Mouse (Mus musculus) adrenal gland, adult 2 months (tissue): Measurements from ENCODE around the gene Olfr1386. TPM values are rescaled to one million over a fixed set of nuclear protein-coding genes. Genes with fewer than 3 reads are reported as not detected.
"Not testable (repeated sequence)": the region's sequence is repeated elsewhere in the genome, so short reads cannot be mapped to it uniquely, and the experiment has no call there.

Experiments
- DNase-seq: peaks from one replicate; pipeline ENCODE4 v3.0.0; 2021
- long read RNA-seq: library from polyadenylated mRNA; stranded (forward); transcript quantifications from one replicate; pipeline ENCODE4 v2.0.0, GENCODE M21; 2021
- polyA plus RNA-seq: library from polyadenylated mRNA; depleted of rRNA; stranded (reverse); fragments of >200 nt; gene quantifications from 2 replicates; pipeline ENCODE4 v1.2.3, GENCODE M21; 2012; rRNA removed
- total RNA-seq, 2 experiments: library from RNA; stranded (reverse); gene quantifications; 2 replicates each; pipeline ENCODE4 v1.2.3; 2021

The Olfr1386 gene
- total RNA-seq (not detected), polyA plus RNA-seq (not detected in 2 replicates)
- long read RNA-seq, result 0 reads

- not testable (repeated sequence) for DNase-seq
These were observed at the start of gene Olfr1386 for GRCm38 (mm10) chr11:49464746-49465145. Gene Olfr1386, plus strand, starts transcription at chr11:49465046.

- DNase-seq, result no peak
These were observed 42.1 kb upstream of the Olfr1386 start, which contains the start of gene Olfr1389 for GRCm38 (mm10) chr11:49422767-49423166. Gene Olfr1389, plus strand, starts transcription at chr11:49423067.

- DNase-seq, result no peak
These were observed 39.5 kb upstream of the Olfr1386 start for GRCm38 (mm10) chr11:49425257-49425927.

GRCm38 (mm10) chr11:49429641-49430040, 35.2 kb upstream of the Olfr1386 start:
- DNase-seq, result no peak

GRCm38 (mm10) chr11:49436411-49436810, 28.4 kb upstream of the Olfr1386 start, which contains the start of gene Olfr1388:
Gene Olfr1388, plus strand, starts transcription at chr11:49436624.
- DNase-seq, result peak; percentile 18

- DNase-seq, result no peak
These were observed 9.8 kb upstream of the Olfr1386 start, which contains the start of gene Olfr1387 for GRCm38 (mm10) chr11:49455043-49455442. Gene Olfr1387, plus strand, starts transcription at chr11:49455343.

GRCm38 (mm10) chr11:49485973-49486372, 21.1 kb downstream of the Olfr1386 start:
- no peak for DNase-seq

GRCm38 (mm10) chr11:49488770-49489169, 23.9 kb downstream of the Olfr1386 start, which contains the start of gene Olfr1385:
Gene Olfr1385, plus strand, starts transcription at chr11:49489070.
- DNase-seq, result not testable (repeated sequence)

- no peak for DNase-seq
These were observed 53.2 kb downstream of the Olfr1386 start for GRCm38 (mm10) chr11:49518086-49518485.

- DNase-seq, result no peak
These were observed 54.5 kb downstream of the Olfr1386 start, which contains the start of gene Olfr1383 for GRCm38 (mm10) chr11:49519348-49519747. Gene Olfr1383, plus strand, starts transcription at chr11:49519648.

Other genes with a start within 250 kb of the Olfr1386 start
- 100 to 1,000 TPM; 115 to 119 TPM for gene Mgat1, start 220.9 kb upstream of the Olfr1386 start, total RNA-seq
- gene Mgat1, start 220.9 kb upstream of the Olfr1386 start, polyA plus RNA-seq, result 173 and 211 TPM in 2 replicates
- gene Olfr1393, start 186.7 kb upstream of the Olfr1386 start, total RNA-seq, result under 1 TPM in 1 of 2 experiments, not detected in 1; 0.32 TPM
- gene Olfr1393, start 186.7 kb upstream of the Olfr1386 start, polyA plus RNA-seq, result 0.04 TPM in 1 of 2 replicates, not detected in the other
- gene Olfr1392, start 179.8 kb upstream of the Olfr1386 start, total RNA-seq, result not detected
- gene Olfr1392, start 179.8 kb upstream of the Olfr1386 start, polyA plus RNA-seq, result 0.22 TPM in 1 of 2 replicates, not detected in the other
- not detected for gene Olfr10, start 160.3 kb upstream of the Olfr1386 start, total RNA-seq
- gene Olfr10, start 160.3 kb upstream of the Olfr1386 start, polyA plus RNA-seq, result not detected in 2 replicates
- not detected for gene Olfr1391, start 142.3 kb upstream of the Olfr1386 start, total RNA-seq
- not detected in 2 replicates for gene Olfr1391, start 142.3 kb upstream of the Olfr1386 start, polyA plus RNA-seq
- not detected for gene Olfr1390, start 129.9 kb upstream of the Olfr1386 start, total RNA-seq
- not detected in 2 replicates for gene Olfr1390, start 129.9 kb upstream of the Olfr1386 start, polyA plus RNA-seq
- gene Olfr1389, start 42.0 kb upstream of the Olfr1386 start, total RNA-seq, result not detected
- not detected in 2 replicates for gene Olfr1389, start 42.0 kb upstream of the Olfr1386 start, polyA plus RNA-seq
- under 1 TPM in 1 of 2 experiments, not detected in 1; 0.12 TPM for gene Olfr1388, start 28.4 kb upstream of the Olfr1386 start, total RNA-seq
- gene Olfr1388, start 28.4 kb upstream of the Olfr1386 start, polyA plus RNA-seq, result not detected in 2 replicates
- not detected for gene Olfr1387, start 9.7 kb upstream of the Olfr1386 start, total RNA-seq
- gene Olfr1387, start 9.7 kb upstream of the Olfr1386 start, polyA plus RNA-seq, result not detected in 2 replicates
- gene Olfr1385, start 24.0 kb downstream of the Olfr1386 start, total RNA-seq, result not detected
- not detected in 2 replicates for gene Olfr1385, start 24.0 kb downstream of the Olfr1386 start, polyA plus RNA-seq
- under 1 TPM in 1 of 2 experiments, not detected in 1; 0.37 TPM for gene Olfr1384, start 41.7 kb downstream of the Olfr1386 start, total RNA-seq
- not detected in 2 replicates for gene Olfr1384, start 41.7 kb downstream of the Olfr1386 start, polyA plus RNA-seq
- gene Olfr1383, start 54.6 kb downstream of the Olfr1386 start, total RNA-seq, result not detected
- gene Olfr1383, start 54.6 kb downstream of the Olfr1386 start, polyA plus RNA-seq, result not detected in 2 replicates
- not detected for gene Olfr1382, start 63.2 kb downstream of the Olfr1386 start, total RNA-seq
- gene Olfr1382, start 63.2 kb downstream of the Olfr1386 start, polyA plus RNA-seq, result not detected in 2 replicates
- not detected for gene Olfr1381, start 78.4 kb downstream of the Olfr1386 start, total RNA-seq
- gene Olfr1381, start 78.4 kb downstream of the Olfr1386 start, polyA plus RNA-seq, result not detected in 2 replicates
- gene Olfr1380, start 91.8 kb downstream of the Olfr1386 start, total RNA-seq, result not detected
- gene Olfr1380, start 91.8 kb downstream of the Olfr1386 start, polyA plus RNA-seq, result not detected in 2 replicates
- 10 to 100 TPM; 12.5 to 20.9 TPM for gene Flt4, start 144.2 kb downstream of the Olfr1386 start, total RNA-seq
- 16.5 and 17.5 TPM in 2 replicates for gene Flt4, start 144.2 kb downstream of the Olfr1386 start, polyA plus RNA-seq
- gene Scgb3a1, start 198.6 kb downstream of the Olfr1386 start, total RNA-seq, result not detected
- 0.58 TPM in 1 of 2 replicates, not detected in the other for gene Scgb3a1, start 198.6 kb downstream of the Olfr1386 start, polyA plus RNA-seq
- 10 to 100 TPM; 36.6 to 38.2 TPM for gene Cnot6, start 247.7 kb downstream of the Olfr1386 start, total RNA-seq
- gene Cnot6, start 247.7 kb downstream of the Olfr1386 start, polyA plus RNA-seq, result 2.5 and 2.6 TPM in 2 replicates